Mouse (Mus musculus) olfactory bulb, adult 2 months (tissue): Measurements from ENCODE around the gene Rere.

Experiments
- CTCF ChIP-seq: fragments of 200-500 bp; IDR thresholded peaks from 2 replicates; pipeline ENCODE4 v1.5.1; 2012; ENCODE audit warnings: low read depth, mild to moderate bottlenecking, low read length, moderate library complexity; ENCODE audit not compliant: insufficient read depth
- POLR2A ChIP-seq: fragments of 200-500 bp; IDR thresholded peaks from 2 replicates; pipeline ENCODE4 v1.6.1; 2012; ENCODE audit warnings: mild to moderate bottlenecking, low read depth, low read length, moderate library complexity; ENCODE audit not compliant: insufficient read depth

- no peak for TF ChIP-seq CTCF
- TF ChIP-seq POLR2A: no peak
These were observed 227.7 kb downstream of the Rere start for GRCm38 (mm10) chr4:150509026-150509712.
